Mouse (Mus musculus) lung, embryonic 15.5 days (tissue): ENCODE results near the gene Bach2. TPM values are rescaled to one million over a fixed set of nuclear protein-coding genes. Genes with fewer than 3 reads are reported as not detected.
A peak's percentile ranks its signal among the peaks of the same experiment; 100 is the strongest.

ENCODE experiments used
- ATAC-seq: fragments of 200-750 bp; cut with Nextera tagmentation; 2 replicates; pipeline ENCODE4 v1.8.0; 2017; ENCODE audit warnings: moderate number of reproducible peaks, borderline replicate concordance; ENCODE audit not compliant: low FRiP score, low TSS enrichment; ENCODE audit errors: extremely low read depth
- H3K27ac ChIP-seq: fragments of 300-500 bp; sonication (generic); 2 replicates; pipeline ENCODE4 v1.5.1; 2015; ENCODE audit warnings: moderate library complexity, mild to moderate bottlenecking, inconsistent platforms
- H3K27me3 ChIP-seq: fragments of 300-500 bp; sonication (generic); 2 replicates; pipeline ENCODE4 v1.6.1; 2015; ENCODE audit warnings: inconsistent platforms
- H3K36me3 ChIP-seq: fragments of 300-500 bp; sonication (generic); 2 replicates; pipeline ENCODE4 v1.6.1; 2015; ENCODE audit warnings: inconsistent platforms
- H3K4me1 ChIP-seq: fragments of 300-500 bp; sonication (generic); 2 replicates; pipeline ENCODE4 v1.6.1; 2015; ENCODE audit warnings: inconsistent platforms
- H3K4me2 ChIP-seq: fragments of 300-500 bp; sonication (generic); 2 replicates; pipeline ENCODE4 v1.6.1; 2015; ENCODE audit warnings: inconsistent platforms, mild to moderate bottlenecking, moderate library complexity
- H3K4me3 ChIP-seq: fragments of 300-500 bp; sonication (generic); 2 replicates; pipeline ENCODE4 v1.5.1; 2015; ENCODE audit warnings: mild to moderate bottlenecking, inconsistent platforms
- H3K9ac ChIP-seq: fragments of 300-500 bp; sonication (generic); 2 replicates; pipeline ENCODE4 v1.6.1; 2015; ENCODE audit warnings: inconsistent platforms
- H3K9me3 ChIP-seq: fragments of 300-500 bp; sonication (generic); 2 replicates; pipeline ENCODE4 v1.6.1; 2016; ENCODE audit warnings: inconsistent platforms
- WGBS: fragments of 180-500 bp; shearing (Covaris S2); methylation state at CpG from one replicate; pipeline ENCODE4 v1.1.7; 2015; 5-methylcytosine and 5-hydroxymethylcytosine counted together
- polyA plus RNA-seq: library from polyadenylated mRNA; unstranded; fragments of >200 nt; fragmentation: Nextera tagmentation; extraction: Ambion mirVana; gene quantifications from 2 replicates; pipeline ENCODE4 v1.2.1, GENCODE M21; 2015

Bach2 gene
- polyA plus RNA-seq, 1 experiment from 2014 or later: 10.5 TPM

GRCm38 (mm10) chr4:32535626-32536025, 297.0 kb downstream of the Bach2 start:
- H3K9ac ChIP-seq: no peak overlapping the region
- no peaks in the 10 kb centered on the region for H3K9me3 ChIP-seq
- no peak overlapping the region for H3K27ac ChIP-seq
- no peaks in the 10 kb centered on the region for H3K36me3 ChIP-seq
- ATAC-seq: no peak
- no peak overlapping the region for H3K4me3 ChIP-seq
- H3K4me2 ChIP-seq: no peak overlapping the region
- peaks cover 45% of the 10 kb centered on the region for H3K4me1 ChIP-seq
- H3K27me3 ChIP-seq: no peaks in the 10 kb centered on the region
- 82% methylated on average over 7 of the region's 7 CpGs for WGBS

DNA sequence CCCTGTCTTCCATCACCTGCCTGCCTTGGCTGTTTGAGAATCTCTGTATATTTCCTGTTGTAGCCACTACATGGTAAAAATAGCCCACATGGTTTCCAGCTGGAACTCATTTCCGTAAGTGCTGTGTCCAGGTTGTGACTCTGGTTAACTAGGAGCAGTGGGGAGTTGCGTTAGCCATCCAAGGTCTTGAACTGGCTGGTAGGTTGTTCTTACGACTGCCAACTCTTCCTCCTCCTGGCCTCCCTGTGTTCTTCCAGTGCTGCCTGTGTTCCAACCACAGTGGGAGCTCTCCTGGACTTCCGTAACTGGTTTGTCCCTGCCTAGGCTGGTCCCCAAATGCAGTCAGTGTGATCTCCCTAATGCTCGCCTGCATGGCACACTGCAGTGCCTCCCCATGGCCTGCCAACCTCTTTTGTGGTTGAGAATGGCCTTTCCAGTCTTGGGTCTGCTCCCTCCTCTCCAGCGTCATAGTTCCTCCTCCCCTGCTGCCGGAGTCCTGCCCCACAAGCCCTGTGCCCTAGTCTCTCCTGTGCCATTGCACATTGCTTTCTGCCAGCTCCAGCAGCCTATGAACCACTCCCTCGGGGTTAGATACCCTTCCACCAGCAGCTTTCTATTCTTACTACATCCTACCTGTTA, 298.4 kb downstream of the Bach2 start:
- no peak overlapping the region for H3K4me2 ChIP-seq
- ATAC-seq: no peak
- H3K27me3 ChIP-seq: no peaks in the 10 kb centered on the region
- H3K9me3 ChIP-seq: no peaks in the 10 kb centered on the region
- H3K27ac ChIP-seq: 0 out of 2 replicates have a peak overlapping the region, but pooled peaks have one; percentile 10
- H3K9ac ChIP-seq: no peak overlapping the region
- no peaks in the 10 kb centered on the region for H3K36me3 ChIP-seq
- H3K4me3 ChIP-seq: no peak overlapping the region
- H3K4me1 ChIP-seq: peaks cover 33% of the 10 kb centered on the region
- 75% methylated on average over 8 of the region's 8 CpGs for WGBS

DNA sequence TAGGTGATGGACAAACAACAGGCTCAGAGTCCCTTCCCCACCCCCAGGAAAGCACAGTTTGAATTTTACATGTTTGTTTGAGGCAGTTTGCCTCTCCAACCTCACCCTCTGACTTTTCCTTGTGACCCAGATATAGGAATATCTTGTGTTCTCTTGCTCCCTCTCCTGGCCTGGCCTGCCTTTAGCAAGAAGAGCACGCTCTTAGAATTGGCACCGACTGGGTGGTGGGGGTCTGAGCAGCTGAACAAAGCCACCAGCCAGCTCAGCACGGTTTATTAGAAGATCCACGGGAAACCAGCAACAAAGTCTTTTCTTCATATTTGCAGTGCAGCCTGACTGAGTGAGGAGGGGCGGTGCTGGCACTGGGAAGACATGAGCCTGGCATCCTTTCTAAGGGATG, 299.5 kb downstream of the Bach2 start:
- Histone ChIP-seq H3K36me3 (no peaks in the 10 kb centered on the region), H3K9ac (no peak overlapping the region), H3K4me2 (no peak overlapping the region), H3K4me3 (no peak overlapping the region), H3K27me3 (no peaks in the 10 kb centered on the region), H3K27ac (no peak overlapping the region), H3K9me3 (no peaks in the 10 kb centered on the region), H3K4me1 (peaks cover 24% of the 10 kb centered on the region)
- peak; percentile 71; the same call in 1 of the 2 replicates for ATAC-seq
- WGBS: 17% methylated on average over 5 of the region's 5 CpGs

GRCm38 (mm10) chr4:32538488-32538887, 299.9 kb downstream of the Bach2 start:
- Histone ChIP-seq H3K4me1 (peaks cover 24% of the 10 kb centered on the region), H3K4me3 (no peak overlapping the region), H3K27me3 (no peaks in the 10 kb centered on the region), H3K9me3 (no peaks in the 10 kb centered on the region), H3K9ac (no peak overlapping the region), H3K4me2 (no peak overlapping the region), H3K36me3 (no peaks in the 10 kb centered on the region), H3K27ac (no peak overlapping the region)
- 67% methylated on average over 4 of the region's 4 CpGs for WGBS
- no peak for ATAC-seq

DNA sequence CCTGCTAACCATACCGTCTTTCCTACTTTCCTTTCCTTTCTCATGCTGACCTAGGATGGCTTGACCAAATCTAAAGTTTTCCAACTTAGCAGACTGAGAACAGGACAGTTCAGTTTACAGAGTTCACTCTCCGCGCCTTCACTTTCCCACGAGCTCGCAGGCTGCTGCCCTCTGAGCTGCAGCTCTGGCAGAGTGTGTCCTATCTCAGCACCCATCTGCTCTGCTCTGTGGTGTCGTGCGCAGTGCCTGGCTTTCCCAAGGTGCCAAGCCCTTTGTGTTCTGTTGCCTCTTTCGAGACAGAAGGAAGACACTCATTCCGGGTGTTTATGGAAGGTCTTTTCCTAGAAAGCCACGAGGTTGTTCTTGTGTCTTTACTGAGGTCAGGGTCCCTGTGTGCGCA, 300.4 kb downstream of the Bach2 start:
- Histone ChIP-seq H3K27me3 (no peaks in the 10 kb centered on the region), H3K36me3 (no peaks in the 10 kb centered on the region), H3K9ac (no peak overlapping the region), H3K4me1 (peaks cover 19% of the 10 kb centered on the region), H3K4me2 (no peak overlapping the region), H3K4me3 (no peak overlapping the region), H3K9me3 (no peaks in the 10 kb centered on the region), H3K27ac (no peak overlapping the region)
- WGBS: 78% methylated on average over 11 of the region's 11 CpGs
- ATAC-seq: no peak

GRCm38 (mm10) chr4:32544821-32545545, 306.4 kb downstream of the Bach2 start:
- no peak overlapping the region for H3K9ac ChIP-seq

GRCm38 (mm10) chr4:32545548-32545947, 306.9 kb downstream of the Bach2 start:
- Histone ChIP-seq H3K4me2 (no peak overlapping the region), H3K27me3 (no peaks in the 10 kb centered on the region), H3K4me1 (no peaks in the 10 kb centered on the region), H3K27ac (no peak overlapping the region), H3K4me3 (no peak overlapping the region), H3K9ac (no peak overlapping the region), H3K9me3 (no peaks in the 10 kb centered on the region), H3K36me3 (no peaks in the 10 kb centered on the region)
- ATAC-seq: no peak
- 74% methylated on average over 4 of the region's 4 CpGs for WGBS

More at GRCm38 (mm10) chr4:32544821-32545545, 306.4 kb downstream of the Bach2 start:
- Histone ChIP-seq H3K36me3 (no peaks in the 10 kb centered on the region), H3K27ac (no peak overlapping the region), H3K4me2 (no peak overlapping the region), H3K27me3 (no peaks in the 10 kb centered on the region), H3K4me1 (no peaks in the 10 kb centered on the region), H3K4me3 (no peak overlapping the region), H3K9me3 (no peaks in the 10 kb centered on the region)
- 85% methylated on average over 14 of the region's 14 CpGs for WGBS
- no peak for ATAC-seq

DNA sequence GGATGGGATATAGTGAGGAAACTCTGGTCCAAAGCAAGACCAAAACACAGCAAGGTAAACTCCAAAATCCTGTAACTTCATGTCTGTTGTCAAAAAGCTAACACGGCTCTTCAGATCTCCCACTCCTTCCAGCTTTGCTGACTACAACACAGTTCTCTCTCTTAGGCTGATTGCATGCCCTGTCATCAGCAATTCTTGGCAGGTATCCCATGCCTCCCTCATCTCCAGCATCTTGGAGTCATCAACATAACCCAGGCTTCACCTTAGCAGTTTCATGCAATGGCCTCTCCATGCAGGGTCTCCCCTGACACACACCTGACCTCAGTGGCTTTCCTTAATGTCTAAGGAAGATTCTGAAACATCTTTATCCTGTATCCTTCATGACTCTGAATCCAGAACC, 310.5 kb downstream of the Bach2 start:
- ATAC-seq: no peak
- H3K27me3 ChIP-seq: no peaks in the 10 kb centered on the region

GRCm38 (mm10) chr4:32551337-32551736, 312.7 kb downstream of the Bach2 start:
- Histone ChIP-seq H3K9me3 (no peaks in the 10 kb centered on the region), H3K9ac (no peak overlapping the region), H3K36me3 (no peaks in the 10 kb centered on the region), H3K27ac (no peak overlapping the region), H3K4me2 (no peak overlapping the region), H3K4me1 (no peaks in the 10 kb centered on the region), H3K27me3 (no peaks in the 10 kb centered on the region), H3K4me3 (no peak overlapping the region)
- WGBS: 48% methylated on average over 4 of the region's 4 CpGs
- no peak for ATAC-seq

More for the DNA sequence above, 310.5 kb downstream of the Bach2 start:
- Histone ChIP-seq H3K36me3 (no peaks in the 10 kb centered on the region), H3K4me2 (no peak overlapping the region), H3K27ac (no peak overlapping the region), H3K4me1 (no peaks in the 10 kb centered on the region), H3K9me3 (no peaks in the 10 kb centered on the region), H3K9ac (no peak overlapping the region), H3K4me3 (no peak overlapping the region)
- 84% methylated on average over 1 of the region's 1 CpGs for WGBS

GRCm38 (mm10) chr4:32555506-32555905, 316.9 kb downstream of the Bach2 start:
- H3K9me3 ChIP-seq: no peaks in the 10 kb centered on the region
- H3K4me3 ChIP-seq: no peak overlapping the region
- H3K9ac ChIP-seq: no peak overlapping the region
- WGBS: 80% methylated on average over 7 of the region's 7 CpGs
- H3K36me3 ChIP-seq: no peaks in the 10 kb centered on the region
- no peak for ATAC-seq
- H3K4me1 ChIP-seq: peaks cover 5% of the 10 kb centered on the region; the same call in 1 of the 2 replicates
- H3K4me2 ChIP-seq: no peak overlapping the region
- H3K27me3 ChIP-seq: no peaks in the 10 kb centered on the region
- no peak overlapping the region for H3K27ac ChIP-seq

DNA sequence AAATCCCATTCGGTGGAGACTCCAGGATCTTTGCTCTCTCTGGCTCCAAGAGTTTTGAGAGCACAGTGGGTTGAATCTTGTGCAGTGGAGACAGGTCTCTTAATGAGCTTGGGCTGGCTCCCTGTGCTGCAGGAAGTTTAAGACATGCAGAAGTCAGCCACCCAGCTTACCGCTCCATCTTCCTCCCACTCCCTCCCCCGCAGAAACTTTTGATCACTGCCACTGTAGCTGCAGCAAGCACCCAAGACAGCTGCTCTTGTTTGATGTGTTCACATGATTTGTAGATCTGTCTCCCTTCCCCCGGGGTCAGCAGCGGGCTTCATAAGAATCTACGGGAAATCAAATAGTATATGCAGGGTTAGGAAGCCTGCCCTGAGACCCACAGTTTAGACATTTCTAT, 321.6 kb downstream of the Bach2 start:
- Histone ChIP-seq H3K9ac (no peak overlapping the region), H3K4me2 (no peak overlapping the region), H3K36me3 (peaks cover 11% of the 10 kb centered on the region; the same call in 1 of the 2 replicates), H3K27me3 (no peaks in the 10 kb centered on the region), H3K4me3 (no peak overlapping the region), H3K9me3 (no peaks in the 10 kb centered on the region), H3K4me1 (peaks cover 5% of the 10 kb centered on the region; the same call in 1 of the 2 replicates), H3K27ac (no peak overlapping the region)
- no peak for ATAC-seq
- 25% methylated on average over 6 of the region's 6 CpGs for WGBS
